Mouse (Mus musculus) liver, embryonic 14.5 days (tissue): ENCODE data around the gene Aarsd1. TPM values are rescaled to one million over a fixed set of nuclear protein-coding genes. Genes with fewer than 3 reads are reported as not detected.

Experiments
- ATAC-seq: fragments of 200-750 bp; cut with Nextera tagmentation; 2 replicates; pipeline ENCODE4 v1.8.0; 2017; ENCODE audit warnings: moderate number of reproducible peaks, mild to moderate bottlenecking, moderate library complexity; ENCODE audit not compliant: insufficient read depth
- DNase-seq, 3 experiments: peaks; one replicate each; pipeline ENCODE4 v3.0.0-alpha.2; 2012 to 2013; ENCODE audit warnings: low read depth in 3 of 3, low spot score in 3 of 3
- H3K27ac ChIP-seq: fragments of 300-500 bp; sonication (generic); 2 replicates; pipeline ENCODE4 v1.5.1; 2014; ENCODE audit warnings: moderate library complexity, mild to moderate bottlenecking, control low read depth, inconsistent platforms
- H3K27me3 ChIP-seq: fragments of 300-500 bp; sonication (generic); 2 replicates; pipeline ENCODE4 v1.6.1; 2014; ENCODE audit warnings: mild to moderate bottlenecking, low read length, moderate library complexity; ENCODE audit not compliant: control insufficient read depth, insufficient read depth
- H3K36me3 ChIP-seq: fragments of 300-500 bp; sonication (generic); replicated peaks from 2 replicates; pipeline ENCODE4 v1.6.1; 2014; ENCODE audit warnings: low read depth; ENCODE audit not compliant: control insufficient read depth, insufficient read depth
- H3K4me1 ChIP-seq, 2 experiments: fragments of 200-500 bp in 1 of 2; fragments of 300-500 bp in 1 of 2; sonication (generic) in 1 of 2; replicated peaks; 2 replicates each; pipeline ENCODE4 v1.6.1; 2012 to 2014; ENCODE audit warnings: antibody characterized with exemption in 1 of 2, inconsistent platforms in 1 of 2, low read length in 1 of 2; ENCODE audit not compliant: control insufficient read depth in 2 of 2, insufficient read depth in 2 of 2
- H3K4me2 ChIP-seq: fragments of 300-500 bp; sonication (generic); 2 replicates; pipeline ENCODE4 v1.6.1; 2014; ENCODE audit warnings: low read depth, mild to moderate bottlenecking, control low read depth, moderate library complexity
- H3K4me3 ChIP-seq, 2 experiments: fragments of 200-500 bp in 1 of 2; fragments of 300-500 bp in 1 of 2; sonication (generic) in 1 of 2; 2 replicates each; pipeline ENCODE4 v1.5.1; 2012 to 2014; ENCODE audit warnings: low read depth in 2 of 2, low read length in 2 of 2, mild to moderate bottlenecking in 2 of 2, control low read depth in 1 of 2, inconsistent platforms in 1 of 2, moderate library complexity in 1 of 2; ENCODE audit not compliant: insufficient read depth in 1 of 2
- H3K9ac ChIP-seq: fragments of 300-500 bp; sonication (generic); replicated peaks from 2 replicates; pipeline ENCODE4 v1.6.1; 2014; ENCODE audit warnings: mild to moderate bottlenecking, control low read depth, moderate library complexity
- H3K9me3 ChIP-seq: fragments of 300-500 bp; sonication (generic); 2 replicates; pipeline ENCODE4 v1.6.1; 2016; ENCODE audit warnings: low read length, mixed read lengths; ENCODE audit not compliant: control insufficient read depth
- CTCF ChIP-seq: IDR thresholded peaks from 2 replicates; pipeline ENCODE4 v1.5.1; 2016; ENCODE audit warnings: antibody characterized with exemption, low read depth, control low read depth
- EP300 ChIP-seq: IDR thresholded peaks from 2 replicates; pipeline ENCODE4 v1.6.1; 2016; ENCODE audit warnings: antibody characterized with exemption, low read depth
- WGBS: fragments of 180-500 bp; shearing (Covaris S2); extraction: QIAGEN DNeasy Blood & Tissue Kit; methylation state at CpG from one replicate; pipeline ENCODE4 v1.1.7; 2014; ENCODE audit not compliant: insufficient replicate concordance; 5-methylcytosine and 5-hydroxymethylcytosine counted together
- polyA plus RNA-seq, 2 experiments: library from polyadenylated mRNA; depleted of rRNA in 1 of 2; stranded (reverse) in 1 of 2; unstranded in 1 of 2; fragments of >200 nt; fragmentation: Nextera tagmentation in 1 of 2; extraction: Ambion mirVana in 1 of 2; gene quantifications; 2 replicates each; pipeline versions ENCODE4 v1.2.1 to v1.2.3; 2012 to 2014

The Aarsd1 gene
- polyA plus RNA-seq, 2 experiments = 24.7 to 39.7 TPM

- Histone ChIP-seq H3K27ac (no peak overlapping the region), H3K27me3 (no peaks in the 10 kb centered on the region; the same call in 1 of the 2 replicates), H3K4me1 (peaks cover 10 to 18% of the 10 kb centered on the region in 2 experiments), H3K4me2 (no peak overlapping the region), H3K9ac (no peak overlapping the region), H3K9me3 (no peaks in the 10 kb centered on the region), H3K36me3 (peaks cover 4% of the 10 kb centered on the region), H3K4me3 (no peak overlapping the region)
- TF ChIP-seq CTCF (no peak), EP300 (no peak)
- ATAC-seq (no peak), DNase-seq (no peak)
- WGBS = 84% methylated on average over 6 of the region's 6 CpGs
Observed at GRCm38 (mm10) chr11:101459716-101460115, 42.3 kb upstream of the Aarsd1 start.

GRCm38 (mm10) chr11:101458217-101458616 lies 40.8 kb upstream of the Aarsd1 start:
- no peak for DNase-seq
- Histone ChIP-seq H3K4me3 (no peak overlapping the region), H3K9ac (no peak overlapping the region), H3K9me3 (no peaks in the 10 kb centered on the region), H3K27me3 (no peaks in the 10 kb centered on the region), H3K36me3 (peaks cover 4% of the 10 kb centered on the region), H3K27ac (no peak overlapping the region), H3K4me1 (peaks cover 3 to 6% of the 10 kb centered on the region in 2 experiments), H3K4me2 (no peak overlapping the region)
- 82% methylated on average over 12 of the region's 12 CpGs for WGBS
- no peak for ATAC-seq
- TF ChIP-seq CTCF (no peak), EP300 (no peak)

- Histone ChIP-seq H3K4me2 (no peak overlapping the region), H3K27me3 (no peaks in the 10 kb centered on the region), H3K36me3 (peaks cover 4% of the 10 kb centered on the region), H3K9ac (no peak overlapping the region), H3K27ac (no peak overlapping the region), H3K4me1 (no peaks in the 10 kb centered on the region; a peak in 1 of 4 replicates), H3K4me3 (no peak overlapping the region), H3K9me3 (no peaks in the 10 kb centered on the region)
- ATAC-seq (no peak), DNase-seq (no peak)
- TF ChIP-seq EP300 (no peak), CTCF (no peak)
- WGBS = 78% methylated on average over 9 of the region's 9 CpGs
Observed at GRCm38 (mm10) chr11:101457631-101458030, 40.2 kb upstream of the Aarsd1 start.

GRCm38 (mm10) chr11:101455627-101456026 lies 38.2 kb upstream of the Aarsd1 start:
- H3K36me3 ChIP-seq = peaks cover 4% of the 10 kb centered on the region
- H3K4me3 ChIP-seq = no peak overlapping the region
- no peaks in the 10 kb centered on the region for H3K27me3 ChIP-seq
- TF ChIP-seq CTCF (no peak), EP300 (no peak)
- H3K4me1 ChIP-seq = peaks cover 0 to 12% of the 10 kb centered on the region in 2 experiments; a peak in 2 of 4 replicates
- ATAC-seq = no peak
- DNase-seq = no peak
- no peak overlapping the region for H3K9ac ChIP-seq
- 70% methylated on average over 7 of the region's 7 CpGs for WGBS
- H3K4me2 ChIP-seq = no peak overlapping the region
- H3K9me3 ChIP-seq = no peaks in the 10 kb centered on the region
- H3K27ac ChIP-seq = no peak overlapping the region

GRCm38 (mm10) chr11:101454702-101455101 lies 37.3 kb upstream of the Aarsd1 start:
- no peak overlapping the region for H3K27ac ChIP-seq
- no peak for ATAC-seq
- no peaks in the 10 kb centered on the region for H3K27me3 ChIP-seq
- H3K9me3 ChIP-seq = no peaks in the 10 kb centered on the region
- 77% methylated on average over 6 of the region's 6 CpGs for WGBS
- DNase-seq = no peak
- no peaks in the 10 kb centered on the region; the same call in none of the 2 replicates for H3K36me3 ChIP-seq
- no peak overlapping the region for H3K4me2 ChIP-seq
- TF ChIP-seq CTCF = no peak
- TF ChIP-seq EP300 = no peak
- H3K4me1 ChIP-seq = peaks cover 0 to 12% of the 10 kb centered on the region in 2 experiments; a peak in 2 of 4 replicates
- H3K9ac ChIP-seq = no peak overlapping the region
- H3K4me3 ChIP-seq = no peak overlapping the region
